Mouse (Mus musculus): ENCODE data around the gene Gm20388.

The Gm20388 gene

DNA sequence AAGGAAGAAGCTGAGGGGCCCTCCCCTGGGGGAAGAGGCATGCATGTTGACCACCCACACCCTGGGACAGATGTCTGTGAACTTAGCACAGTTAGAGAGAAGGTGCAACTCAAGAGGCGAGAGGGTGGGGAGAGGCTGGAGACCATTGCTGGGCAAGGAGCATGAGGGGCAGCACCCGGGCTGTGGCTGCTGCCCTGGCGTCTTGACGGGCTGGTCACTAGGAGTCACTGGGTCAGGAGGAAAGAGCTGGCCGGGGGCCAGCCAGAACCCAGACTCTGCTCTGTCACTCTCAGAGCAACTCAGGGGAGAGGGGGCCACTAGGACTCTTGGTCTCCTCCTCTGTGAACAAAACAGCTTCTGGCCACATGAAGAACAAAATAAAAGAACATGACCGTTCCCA, 278.8 kb downstream of the Gm20388 start:
- no peak for DNase-seq (ENCODE audit: extremely low spot score, low read depth, low spot score)

GRCm38 (mm10) chr8:120190107-120190809, 279.6 kb downstream of the Gm20388 start:
- no peak for DNase-seq (ENCODE audit: extremely low spot score, low read depth, low spot score)

GRCm38 (mm10) chr8:120190810-120191413, 280.3 kb downstream of the Gm20388 start:
- DNase-seq (ENCODE audit: extremely low spot score, low read depth, low spot score) = peak; percentile 31

- DNase-seq (ENCODE audit: extremely low spot score, low read depth, low spot score) = no peak
Measured at GRCm38 (mm10) chr8:120191633-120192032, 281.0 kb downstream of the Gm20388 start.

- no peak for DNase-seq (ENCODE audit: extremely low spot score, low read depth, low spot score)
Measured at GRCm38 (mm10) chr8:120192118-120192517, 281.5 kb downstream of the Gm20388 start.

DNA sequence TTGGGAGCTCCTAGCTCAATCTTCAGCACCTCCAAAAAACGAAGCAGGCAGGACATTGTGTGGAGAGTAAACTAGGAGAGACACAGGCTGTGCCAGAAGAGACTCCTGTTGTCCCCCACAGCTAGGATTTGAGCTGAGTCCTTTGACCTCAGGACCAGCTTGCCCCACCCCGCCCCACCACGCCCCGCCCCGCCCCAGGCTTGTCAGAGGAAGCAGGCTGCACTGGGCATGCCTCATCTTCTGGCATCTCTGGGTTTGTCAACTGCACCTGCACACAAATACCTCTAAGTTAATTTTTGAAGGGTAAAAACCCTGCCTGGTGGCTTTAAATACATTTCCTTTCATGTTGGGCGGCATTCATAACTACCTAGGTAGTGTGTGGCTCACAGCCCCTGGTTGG, 290.7 kb downstream of the Gm20388 start:
- no peak for DNase-seq (ENCODE audit: extremely low spot score, low read depth, low spot score)

GRCm38 (mm10) chr8:120202546-120202945, 291.9 kb downstream of the Gm20388 start:
- no peak for DNase-seq (ENCODE audit: extremely low spot score, low read depth, low spot score)

DNA sequence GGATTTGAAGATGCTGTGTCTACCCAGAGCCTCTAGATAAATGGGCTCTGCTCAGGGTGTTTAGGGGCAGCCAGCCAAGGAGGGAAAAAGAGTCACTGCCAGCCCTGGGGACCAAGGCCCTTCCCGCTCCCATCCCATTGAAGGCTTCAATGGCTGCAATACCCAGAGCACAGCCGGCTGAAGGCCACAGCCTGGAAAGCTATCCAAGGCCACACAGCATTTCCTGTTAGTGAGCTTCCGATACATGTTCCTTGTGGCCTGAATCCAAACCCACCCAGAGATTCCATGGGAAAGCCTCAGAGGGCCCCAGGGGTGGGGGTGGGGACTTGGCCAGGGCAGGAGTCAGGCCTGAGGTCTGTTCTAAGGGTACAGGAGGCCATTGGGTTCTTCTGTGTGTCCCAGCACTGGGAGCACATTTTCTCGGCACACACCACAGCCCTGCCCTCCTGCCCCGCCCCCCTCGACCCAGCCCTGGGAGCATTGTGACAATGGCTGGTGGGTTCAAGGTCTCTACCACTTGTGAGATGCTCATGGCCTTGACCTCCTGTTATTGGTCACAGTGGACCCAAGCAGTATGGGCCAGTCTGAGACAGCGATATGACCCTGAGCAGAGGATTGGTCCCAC, 294.2 kb downstream of the Gm20388 start:
- DNase-seq (ENCODE audit: extremely low spot score, low read depth, low spot score) = no peak

GRCm38 (mm10) chr8:120205916-120206315, 295.3 kb downstream of the Gm20388 start:
- DNase-seq (ENCODE audit: extremely low spot score, low read depth, low spot score) = no peak

GRCm38 (mm10) chr8:120207364-120207763, 296.7 kb downstream of the Gm20388 start:
- DNase-seq (ENCODE audit: extremely low spot score, low read depth, low spot score) = no peak

DNA sequence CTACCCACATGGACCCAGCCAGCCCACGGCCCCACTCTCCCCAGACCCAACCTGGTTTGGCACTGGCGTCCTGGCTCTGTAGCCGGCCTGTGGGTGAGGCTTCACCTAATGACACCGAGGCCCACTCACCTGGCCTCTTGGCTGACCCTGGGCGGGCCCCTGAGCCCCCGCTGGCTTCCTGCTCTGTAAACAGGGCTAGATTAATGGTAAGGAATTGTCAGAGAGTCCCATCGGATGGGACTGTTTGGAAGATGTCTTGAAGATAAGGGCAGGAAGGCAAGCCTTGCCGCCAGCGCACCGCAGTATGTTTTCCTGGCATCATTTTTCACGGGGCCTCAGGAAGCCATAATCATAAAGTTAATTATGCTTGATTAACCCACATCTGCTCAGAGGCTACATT, 297.5 kb downstream of the Gm20388 start:
- DNase-seq (ENCODE audit: extremely low spot score, low read depth, low spot score) = no peak

DNA sequence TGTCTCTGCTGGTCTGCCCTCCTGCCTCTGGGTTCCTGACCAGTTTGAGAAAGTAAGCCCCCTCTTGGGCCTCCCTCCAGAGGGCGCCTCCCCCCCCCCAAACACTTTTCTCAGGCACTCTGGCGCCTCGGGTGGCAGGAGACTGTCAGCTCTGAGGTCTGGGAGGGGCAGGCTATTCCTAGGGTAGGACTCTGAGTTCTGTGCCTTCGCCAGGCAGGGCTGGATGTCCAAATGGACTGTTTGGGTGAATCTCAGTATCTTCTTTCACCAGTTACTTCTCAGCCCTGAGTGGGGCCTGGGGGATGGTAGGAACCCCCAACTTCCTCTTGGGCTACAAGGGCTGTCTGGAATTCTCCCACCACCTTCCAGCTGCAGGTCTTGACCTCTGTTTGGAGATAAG, 300.7 kb downstream of the Gm20388 start:
- no peak for DNase-seq (ENCODE audit: extremely low spot score, low read depth, low spot score)

DNA sequence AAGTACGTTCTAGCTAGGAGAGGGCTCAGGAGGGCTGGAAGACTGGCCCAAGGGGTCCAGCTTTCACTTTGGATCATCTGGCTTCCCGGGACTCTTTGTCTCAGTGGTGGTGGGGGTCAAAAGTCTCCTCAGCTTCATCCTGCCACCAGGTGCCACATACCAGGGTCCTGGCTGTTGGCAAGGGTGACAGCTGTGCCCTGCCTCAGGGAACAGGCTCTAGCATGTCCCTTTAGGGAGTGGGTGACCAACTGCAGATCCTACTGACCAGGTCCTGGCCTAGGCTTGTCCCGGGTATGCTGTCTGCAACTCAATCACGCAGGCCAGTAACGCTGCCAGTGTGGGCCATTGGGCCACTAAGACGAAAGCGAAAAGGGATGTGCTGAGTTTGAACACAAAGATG, 302.0 kb downstream of the Gm20388 start:
- no peak for DNase-seq (ENCODE audit: extremely low spot score, low read depth, low spot score)

DNA sequence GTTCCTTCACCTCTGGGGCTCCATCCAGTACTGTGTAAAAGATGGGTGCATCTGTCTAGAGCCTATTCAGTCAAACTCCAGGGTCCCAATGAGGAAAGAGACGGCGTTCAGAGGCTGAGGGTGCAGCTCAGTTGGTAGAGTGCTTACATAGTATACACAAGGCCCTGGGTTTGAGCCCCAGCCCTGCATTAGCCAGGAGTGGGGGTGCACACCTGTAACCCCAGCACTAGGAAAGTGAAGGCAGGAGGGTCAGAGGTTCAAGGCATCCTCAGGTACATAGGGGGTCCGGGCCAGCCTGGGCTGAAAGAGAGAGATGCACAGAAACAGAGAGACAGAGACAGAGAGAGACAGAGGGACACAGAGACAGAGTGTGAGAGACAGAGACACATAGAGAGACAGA, 302.6 kb downstream of the Gm20388 start:
- DNase-seq (ENCODE audit: extremely low spot score, low read depth, low spot score) = no peak

DNA sequence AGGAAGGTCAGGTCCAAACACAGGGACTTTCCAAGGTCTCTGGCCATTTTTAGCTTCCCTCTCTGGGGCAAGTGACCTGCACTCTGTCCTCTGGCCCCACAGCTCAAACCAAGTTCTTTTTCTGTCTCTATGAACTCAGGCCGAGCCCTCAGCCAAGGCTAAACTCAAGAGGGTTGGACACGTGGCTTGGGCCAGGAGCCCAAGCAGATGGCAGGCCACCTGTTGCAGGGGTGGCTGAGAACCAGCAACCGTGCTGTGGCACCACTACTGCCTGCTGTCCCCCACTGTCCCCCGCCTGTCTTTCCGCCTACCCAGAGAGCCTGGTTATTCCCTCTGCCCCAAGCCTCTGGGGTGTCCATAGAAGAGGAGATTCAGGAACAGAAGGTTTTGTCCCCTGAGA, 303.3 kb downstream of the Gm20388 start:
- DNase-seq (ENCODE audit: extremely low spot score, low read depth, low spot score) = no peak

GRCm38 (mm10) chr8:120215416-120216141, 304.9 kb downstream of the Gm20388 start:
- no peak for DNase-seq (ENCODE audit: extremely low spot score, low read depth, low spot score)

DNA sequence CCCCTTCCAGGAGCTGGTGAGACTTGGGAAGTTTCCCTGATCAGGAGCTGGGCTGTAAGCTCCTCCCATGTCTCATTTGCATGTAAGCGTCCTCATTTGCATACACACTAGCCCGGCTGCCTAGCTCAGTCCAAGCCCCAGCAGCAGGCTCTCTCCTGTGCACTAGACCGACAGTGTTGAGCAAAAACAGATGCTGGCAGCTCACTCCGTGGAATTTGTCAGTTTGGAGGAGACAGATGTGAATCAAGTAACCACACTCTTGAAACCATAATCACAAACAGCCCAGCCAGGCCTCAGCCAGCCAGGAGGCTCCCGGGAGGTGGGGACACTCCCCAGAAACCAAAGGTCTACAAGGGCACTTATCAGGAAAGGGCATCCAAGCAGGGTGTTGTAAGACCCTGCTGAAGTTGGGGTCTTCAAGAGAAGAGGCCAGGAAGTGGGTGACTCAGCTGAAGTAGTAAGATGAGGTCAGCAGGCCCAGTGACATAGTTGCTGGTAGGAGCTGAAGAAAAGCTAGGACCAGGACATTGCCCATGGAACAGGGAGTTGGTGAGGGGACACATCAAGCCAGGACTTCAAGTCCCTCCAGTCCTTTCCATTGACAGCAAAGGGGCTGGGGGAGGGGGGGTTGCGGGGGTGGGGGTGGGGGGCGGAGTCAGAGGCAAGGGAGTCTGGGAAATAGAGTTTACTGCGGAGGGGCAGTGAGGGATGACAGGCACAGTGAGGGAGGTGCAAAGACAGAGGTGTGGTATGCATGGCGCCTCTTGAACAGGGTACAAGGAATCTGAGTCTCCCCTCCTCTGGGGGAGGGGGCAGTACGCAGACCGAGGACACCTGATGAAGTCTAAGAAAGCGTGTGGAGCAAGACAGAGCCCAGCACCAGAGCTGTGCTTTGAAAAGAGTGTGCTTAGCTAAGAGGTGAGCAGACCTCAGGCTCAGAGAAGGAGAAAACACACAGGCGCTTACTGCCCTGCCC, 306.5 kb downstream of the Gm20388 start:
- peak; percentile 87 for DNase-seq (ENCODE audit: extremely low spot score, low read depth, low spot score)

DNA sequence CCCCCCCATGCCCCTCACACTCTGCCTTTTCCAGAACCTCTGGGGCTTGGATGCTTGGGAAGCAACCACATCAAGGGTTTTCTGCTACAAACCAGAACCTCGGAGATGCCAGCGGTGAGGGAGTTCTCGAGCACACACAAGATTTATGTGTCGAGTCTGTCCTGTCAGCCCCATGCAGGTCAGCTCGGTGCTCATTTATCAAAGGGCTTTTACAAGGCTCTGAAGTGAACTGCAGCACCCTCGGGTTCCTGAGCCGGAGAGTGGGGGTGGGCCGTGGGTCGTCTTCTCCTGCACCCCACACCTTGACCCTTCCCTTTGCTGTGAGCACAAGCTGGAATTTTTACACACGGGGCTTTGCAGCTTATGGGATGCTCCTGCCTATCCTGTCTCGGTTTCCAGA, 311.9 kb downstream of the Gm20388 start:
- no peak for DNase-seq (ENCODE audit: extremely low spot score, low read depth, low spot score)

DNA sequence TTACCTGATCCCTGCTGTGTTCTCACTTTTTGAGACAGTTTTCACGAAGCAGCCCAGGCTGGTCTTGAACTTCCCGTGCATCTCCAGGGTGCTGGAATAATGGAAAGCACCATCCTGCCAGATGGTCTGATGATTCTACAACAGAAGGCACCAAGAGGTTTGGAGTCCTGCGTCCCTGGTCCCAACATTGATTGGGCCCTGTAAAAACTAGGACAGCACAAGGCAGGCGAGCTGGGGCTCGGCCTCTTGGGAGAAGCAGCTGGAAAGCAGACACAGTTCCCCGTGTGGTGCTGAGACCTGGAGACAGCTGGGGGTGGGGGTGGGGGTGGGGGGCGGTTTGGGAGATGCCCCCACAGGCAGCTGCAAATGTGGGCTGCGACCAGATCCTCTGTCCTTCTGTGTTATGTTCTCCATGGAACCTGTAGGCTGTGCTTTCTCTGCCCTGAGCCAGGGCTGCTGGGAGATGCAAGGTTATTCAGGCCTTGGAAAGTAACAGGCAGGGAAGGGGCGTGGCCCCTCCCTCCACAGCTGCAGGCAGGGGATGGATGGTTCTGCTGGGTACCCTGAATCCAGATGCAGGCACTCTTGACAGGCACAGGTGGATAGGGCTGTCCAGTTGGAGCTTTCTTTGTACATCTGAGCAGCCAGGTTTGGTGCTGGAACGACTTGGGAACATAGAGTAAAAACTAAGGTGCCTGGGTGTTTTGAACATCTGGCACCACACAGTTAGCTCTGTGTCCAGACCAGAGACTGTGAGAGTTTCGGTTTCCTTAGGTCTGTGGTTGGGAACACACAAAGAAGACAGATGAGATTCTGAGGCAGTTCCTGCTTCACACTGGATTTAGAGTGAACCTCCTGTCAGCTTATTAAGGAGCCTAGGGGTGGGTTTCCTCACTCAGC, 314.1 kb downstream of the Gm20388 start:
- no peak for DNase-seq (ENCODE audit: extremely low spot score, low read depth, low spot score)
